Mouse (Mus musculus) heart, adult 2 months (tissue): ENCODE data around the gene Gm6169.
"Not testable (repeated sequence)": the region's sequence is repeated elsewhere in the genome, so short reads cannot be mapped to it uniquely, and the experiment has no call there.

Experiments used
- CTCF ChIP-seq: fragments of 200-600 bp; IDR thresholded peaks from 2 replicates; pipeline ENCODE4 v1.8.1; 2022; ENCODE audit warnings: antibody characterized with exemption, mild to moderate bottlenecking, moderate library complexity
- EP300 ChIP-seq: fragments of 200-500 bp; IDR thresholded peaks from 2 replicates; pipeline ENCODE4 v1.6.1; 2011; ENCODE audit warnings: low read depth, low read length, control low read depth; ENCODE audit not compliant: insufficient read depth
- POLR2A ChIP-seq: fragments of 200-500 bp; IDR thresholded peaks from 2 replicates; pipeline ENCODE4 v1.6.1; 2011; ENCODE audit warnings: mild to moderate bottlenecking, low read depth, low read length, control low read depth; ENCODE audit not compliant: insufficient read depth

GRCm38 (mm10) chr13:97130413-97130812 lies 31.4 kb upstream of the Gm6169 start:
- not testable (repeated sequence) for TF ChIP-seq POLR2A, CTCF, EP300
